Mouse (Mus musculus) ES-CJ7 (cell line): Measurements from ENCODE around the gene Eed.

Experiments
- DNase-seq: peaks from one replicate; pipeline ENCODE4 v3.0.0; 2011; ENCODE audit warnings: low read depth, low spot score

The Eed gene

DNA sequence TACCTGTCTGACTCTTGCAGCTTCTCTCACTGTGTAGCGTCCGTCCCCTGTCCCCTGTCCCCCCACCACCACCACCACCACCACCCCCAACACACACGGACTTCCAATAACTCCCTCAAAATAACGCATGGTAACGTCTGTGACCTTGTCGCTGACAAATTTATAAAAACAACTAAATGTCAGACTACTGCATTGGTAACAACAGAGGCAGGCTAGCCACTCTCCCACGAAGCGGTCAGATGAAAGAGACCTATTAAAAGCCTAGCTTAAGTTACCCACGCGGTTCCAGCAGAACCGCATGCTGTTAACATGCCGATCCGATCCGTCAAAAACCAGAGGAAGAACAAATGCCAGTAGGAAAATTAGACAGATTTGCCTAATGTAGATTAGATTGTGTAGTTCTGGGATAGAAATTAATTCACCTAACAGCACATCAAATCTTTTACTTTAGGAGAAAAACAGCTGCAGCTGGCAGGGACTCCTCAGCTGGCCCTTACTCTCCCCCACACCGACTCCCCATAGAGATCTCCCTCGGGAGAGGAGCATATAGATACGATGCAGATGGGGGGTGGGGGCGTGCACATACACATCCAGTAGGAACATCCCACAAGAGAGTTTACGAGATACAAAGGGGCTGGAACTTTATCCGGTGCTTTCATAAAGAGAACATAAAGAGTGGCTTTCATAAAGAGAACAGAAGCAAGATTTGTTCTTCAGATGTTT is 71.7 kb downstream of the Eed start:
- no peak for DNase-seq

DNA sequence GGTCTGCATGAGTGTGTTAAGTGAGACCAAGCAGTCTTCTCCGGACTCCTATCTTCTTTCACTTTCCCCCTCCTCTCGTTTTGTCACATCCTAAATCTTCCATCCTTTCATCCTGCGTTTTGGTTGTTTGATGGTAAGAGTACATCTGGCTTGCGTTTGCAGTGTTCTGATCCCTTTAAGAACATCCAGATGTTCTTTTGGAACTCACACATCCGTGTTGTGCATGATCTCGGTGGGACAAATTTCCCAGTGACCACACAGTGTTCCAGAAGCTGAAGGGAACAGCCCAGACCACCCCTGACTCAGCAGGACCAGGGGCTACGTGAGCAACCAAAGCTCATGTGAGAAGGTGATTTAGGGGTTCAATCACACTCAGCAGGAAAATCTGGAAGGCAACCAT is 72.4 kb downstream of the Eed start:
- no peak for DNase-seq

DNA sequence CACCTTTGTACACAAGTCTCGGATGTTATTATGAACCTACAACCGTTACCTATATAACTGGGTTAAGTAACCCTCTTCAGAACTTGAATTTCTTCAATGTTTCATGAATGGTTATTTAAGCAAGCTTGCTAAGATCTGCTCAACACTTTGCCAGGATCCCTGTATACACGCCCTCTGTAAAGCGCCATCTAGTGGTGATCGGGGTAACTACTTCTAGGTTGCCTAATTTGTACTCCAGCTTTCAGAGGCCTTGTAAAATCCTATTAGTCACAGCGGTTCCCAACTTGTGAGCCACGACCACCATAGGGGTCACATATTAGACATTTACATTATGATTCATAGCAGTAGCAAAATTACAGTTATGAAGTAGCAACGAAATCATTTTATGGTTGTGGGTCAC is 72.8 kb downstream of the Eed start:
- DNase-seq, result peak; percentile 82
